Mouse (Mus musculus): Measurements from ENCODE around the gene Muc1. TPM values are rescaled to one million over a fixed set of nuclear protein-coding genes. Genes with fewer than 3 reads are reported as not detected.
"Not testable (repeated sequence)": the region's sequence is repeated elsewhere in the genome, so short reads cannot be mapped to it uniquely, and the experiment has no call there.

Gene Muc1
- total and polyA plus RNA-seq, 3 experiments, result 0.04 to 1.1 TPM; not detected in 1

DNA sequence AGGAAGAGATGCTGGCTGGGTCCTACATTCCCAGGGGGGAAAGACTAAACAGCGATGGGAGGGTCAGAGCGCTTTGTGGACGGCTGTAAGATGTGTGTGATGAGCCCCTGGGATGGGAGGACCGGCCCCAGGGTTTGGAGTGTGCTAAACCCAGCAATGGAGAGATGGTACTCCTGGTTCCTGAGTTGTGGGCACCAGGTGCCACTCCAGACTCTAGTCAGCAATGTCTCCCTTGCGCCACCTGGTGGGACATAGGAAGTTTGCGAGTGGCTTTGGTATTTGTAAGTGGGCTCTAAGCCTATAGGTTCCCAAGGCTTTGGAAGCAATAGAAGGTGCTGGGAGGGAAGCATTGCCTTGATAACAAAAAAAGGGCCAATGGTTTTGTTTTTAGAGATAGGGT is 13.0 kb upstream of the Muc1 start (continued):
- no peak for TF ChIP-seq MYC (IDR thresholded peaks at IDR 0.05; ENCODE audit: low read depth, low read length)
- TF ChIP-seq ELF1 (IDR thresholded peaks at IDR 0.05; ENCODE audit: low read depth, low read length), result no peak

DNA sequence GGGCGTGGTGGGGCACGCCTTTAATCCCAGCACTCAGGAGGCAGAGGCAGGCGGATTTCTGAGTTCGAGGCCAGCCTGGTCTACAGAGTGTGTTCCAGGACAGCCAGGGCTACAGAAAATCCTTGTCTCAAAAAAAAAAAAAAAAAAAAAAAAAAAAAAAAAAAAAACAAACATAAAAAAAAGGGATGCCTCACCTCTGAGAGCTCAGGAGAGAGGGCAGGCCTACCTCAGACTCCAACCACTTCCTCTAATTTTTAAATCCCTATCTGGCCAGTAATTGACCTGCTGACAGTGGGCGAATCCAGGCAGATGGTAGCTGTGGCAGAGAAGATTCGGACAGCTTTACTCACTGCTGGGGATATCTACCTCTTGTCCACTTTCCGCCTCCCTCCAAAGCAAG is 12.4 kb upstream of the Muc1 start:
- H3K4me1 ChIP-seq (ENCODE audit: control insufficient read depth in 1 of 2, insufficient read depth in 2 of 2, low read length in 2 of 2), result peaks cover 2 to 14% of the 10 kb centered on the region in 2 experiments; a peak in 3 of 4 replicates

DNA sequence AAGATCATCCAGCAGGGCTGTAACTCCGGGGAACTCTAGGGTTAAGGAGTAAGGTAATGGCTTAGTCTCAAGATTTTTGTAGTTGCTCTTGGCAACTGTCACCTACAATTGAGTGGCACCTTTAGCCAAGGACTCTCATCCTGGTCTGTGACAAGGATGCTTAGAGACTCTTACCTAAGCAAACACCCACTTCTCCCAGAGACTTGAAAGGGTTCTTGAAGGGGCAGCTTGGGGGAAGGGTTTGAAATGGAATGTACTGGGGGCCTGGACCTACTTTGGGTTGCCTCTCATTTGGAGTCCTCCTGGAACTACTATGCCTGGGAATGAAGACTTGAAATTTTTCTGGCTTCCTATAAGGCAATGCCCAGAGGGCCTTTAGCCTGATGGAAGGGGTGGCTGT is 10.6 kb upstream of the Muc1 start:
- peaks cover 0 to 5% of the 10 kb centered on the region in 2 experiments; a peak in 1 of 4 replicates for H3K36me3 ChIP-seq (ENCODE audit: control insufficient read depth in 1 of 2, insufficient read depth in 2 of 2, low read length in 2 of 2)
- H3K27ac ChIP-seq (ENCODE audit: control insufficient read depth, low read depth, low read length), result no peak overlapping the region
- no peaks in the 10 kb centered on the region for H3K27me3 ChIP-seq (ENCODE audit: control insufficient read depth in 1 of 2, insufficient read depth in 2 of 2, low read length in 2 of 2)
- no peak overlapping the region for H3K4me3 ChIP-seq (ENCODE audit: control insufficient read depth in 1 of 2, insufficient read depth in 1 of 2, low read depth in 2 of 2, low read length in 2 of 2)
- peaks cover 2 to 8% of the 10 kb centered on the region in 2 experiments; a peak in 2 of 4 replicates for H3K4me1 ChIP-seq (ENCODE audit: control insufficient read depth in 1 of 2, insufficient read depth in 2 of 2, low read length in 2 of 2)
- H3K79me2 ChIP-seq (ENCODE audit: control insufficient read depth, insufficient read depth, low read length, poor library complexity), result peaks cover 4% of the 10 kb centered on the region
- no peak for DNase-seq (ENCODE audit: low read depth, low spot score)
- TF ChIP-seq CHD2 (IDR thresholded peaks at IDR 0.05; ENCODE audit: low read length) (no peak), MXI1 (IDR thresholded peaks at IDR 0.05; ENCODE audit: low read depth, low read length) (no peak), MAFK (IDR thresholded peaks at IDR 0.05; ENCODE audit: borderline replicate concordance, low read depth, low read length) (no peak), MYC (IDR thresholded peaks at IDR 0.05; ENCODE audit: low read depth, low read length) (no peak), ETS1 (IDR thresholded peaks at IDR 0.05; ENCODE audit: low read depth, low read length) (no peak), TAL1 (IDR thresholded peaks at IDR 0.05; ENCODE audit: low read length) (no peak), ZC3H11A (IDR thresholded peaks at IDR 0.05; ENCODE audit: low read depth, low read length) (no peak), HCFC1 (IDR thresholded peaks at IDR 0.05; ENCODE audit: low read depth, low read length) (no peak), TBP (IDR thresholded peaks at IDR 0.05; ENCODE audit: low read depth, low read length) (no peak), ZMIZ1 (IDR thresholded peaks at IDR 0.05; ENCODE audit: low read depth, low read length) (no peak), POLR2AphosphoS2 (IDR thresholded peaks at IDR 0.05; ENCODE audit: low read length) (no peak), POLR2A (IDR thresholded peaks at IDR 0.05; ENCODE audit: control insufficient read depth in 1 of 2, insufficient read depth in 1 of 2, low read depth in 1 of 2, low read length in 2 of 2, poor library complexity in 1 of 2) (no peak), POLR2AphosphoS5 (IDR thresholded peaks at IDR 0.05; ENCODE audit: borderline replicate concordance, low read depth, low read length) (no peak), GATA1 (IDR thresholded peaks at IDR 0.05; ENCODE audit: low read depth, low read length) (no peak)
- no peaks in the 10 kb centered on the region for H3K9me3 ChIP-seq (replicated peaks; ENCODE audit: insufficient read depth, low read length)
- no peak overlapping the region for H3K9ac ChIP-seq (ENCODE audit: control insufficient read depth, low read depth, low read length, poor library complexity, severe bottlenecking)

More for the DNA sequence above, 12.4 kb upstream of the Muc1 start:
- peaks cover 10% of the 10 kb centered on the region for H3K79me2 ChIP-seq (ENCODE audit: control insufficient read depth, insufficient read depth, low read length, poor library complexity)
- H3K27me3 ChIP-seq (ENCODE audit: control insufficient read depth in 1 of 2, insufficient read depth in 2 of 2, low read length in 2 of 2); H3K9ac ChIP-seq (ENCODE audit: control insufficient read depth, low read depth, low read length, poor library complexity, severe bottlenecking); H3K27ac ChIP-seq (ENCODE audit: control insufficient read depth, low read depth, low read length); DNase-seq (ENCODE audit: low read depth, low spot score); H3K4me3 ChIP-seq (ENCODE audit: control insufficient read depth in 1 of 2, insufficient read depth in 1 of 2, low read depth in 2 of 2, low read length in 2 of 2); H3K9me3 ChIP-seq (replicated peaks; ENCODE audit: insufficient read depth, low read length): not testable (repeated sequence)
- peak; percentile 46; the same call in 1 of the 2 replicates for TF ChIP-seq ZNF384 (IDR thresholded peaks at IDR 0.05; ENCODE audit: low read depth, low read length)
- H3K36me3 ChIP-seq (ENCODE audit: control insufficient read depth in 1 of 2, insufficient read depth in 2 of 2, low read length in 2 of 2), result peaks cover 0 to 10% of the 10 kb centered on the region in 2 experiments; a peak in 2 of 4 replicates
